Mouse (Mus musculus): Measurements from ENCODE around the gene Mrpl54. TPM values are rescaled to one million over a fixed set of nuclear protein-coding genes. Genes with fewer than 3 reads are reported as not detected.
A peak's percentile ranks its signal among the peaks of the same experiment; 100 is the strongest.

Gene Mrpl54
- polyA plus RNA-seq, 1 experiment = 84.9 TPM

DNA sequence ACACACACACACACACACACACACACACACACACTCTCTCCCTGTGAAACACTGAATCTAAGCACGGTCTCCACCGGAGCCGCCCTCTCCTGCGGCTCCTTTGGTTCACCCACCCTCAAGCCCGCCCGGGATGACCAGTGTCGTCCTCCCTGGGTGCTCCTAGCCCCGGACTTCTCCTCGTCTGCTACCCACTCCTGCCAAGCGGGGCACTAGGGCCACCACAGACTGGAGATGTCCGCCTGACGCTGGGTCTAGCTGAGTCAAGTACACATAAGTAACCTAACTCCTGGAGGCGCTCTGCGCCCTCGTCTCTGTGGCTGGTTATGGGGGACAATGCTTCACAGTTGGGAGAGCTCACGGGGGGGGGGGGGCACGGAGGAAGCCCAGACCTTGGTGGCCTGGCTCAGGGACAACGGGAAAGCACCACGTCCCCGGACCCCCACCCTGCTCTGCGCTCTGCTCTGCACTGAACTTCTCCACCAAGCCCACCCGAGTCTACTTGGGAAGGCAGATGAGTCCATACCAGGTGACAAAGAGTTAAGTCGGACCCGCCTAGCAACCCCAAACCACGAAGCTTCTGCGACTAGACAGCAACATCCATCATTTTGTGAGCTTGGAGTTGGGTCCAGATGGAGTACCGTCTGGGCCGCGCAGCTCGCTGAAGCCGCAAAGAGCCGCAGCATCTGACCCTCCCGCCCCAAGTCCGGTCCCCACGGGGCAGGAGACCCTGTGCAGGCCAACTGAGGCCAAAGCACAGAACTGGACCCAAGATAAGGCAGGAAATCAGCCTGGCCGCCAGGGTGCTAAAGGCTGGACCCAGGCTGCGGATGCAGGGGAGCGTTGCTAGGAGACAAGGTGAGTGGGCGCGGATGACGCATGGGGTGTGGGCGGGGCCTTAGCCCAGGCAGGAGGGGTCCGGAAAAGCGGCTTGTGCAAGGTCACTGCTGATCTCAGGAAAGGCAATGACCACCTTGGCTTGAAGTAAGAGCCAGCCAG, 14.0 kb downstream of the Mrpl54 start, which contains the start of gene Matk:
Gene Matk, plus strand, starts transcription at position 512 of the 996 bp plus-strand sequence.
- Histone ChIP-seq H3K27me3 (ENCODE audit: control insufficient read depth, insufficient read depth, low read length) (no peaks in the 10 kb centered on the region), H3K4me3 (replicated peaks; ENCODE audit: insufficient read depth, low read depth, low read length) (peak within 1 kb of the TSS; percentile 5), H3K27ac (ENCODE audit: insufficient read depth, low read length) (no peak within 1 kb of the TSS), H3K4me1 (ENCODE audit: control insufficient read depth, insufficient read depth, low read length) (peaks cover 3% of the 10 kb centered on the region; the same call in 1 of the 2 replicates)
- TF ChIP-seq POLR2A (IDR thresholded peaks at IDR 0.05; ENCODE audit: borderline replicate concordance, insufficient read depth, low read length) (0 out of 2 replicates have a peak, but pooled peaks have one; percentile 21), CTCF (IDR thresholded peaks at IDR 0.05; ENCODE audit: borderline replicate concordance, insufficient read depth, low read depth, low read length) (no peak)
- peak; percentile 79 to 81 for DNase-seq
- WGBS = 7% methylated on average over 43 of the region's 44 CpGs

DNA sequence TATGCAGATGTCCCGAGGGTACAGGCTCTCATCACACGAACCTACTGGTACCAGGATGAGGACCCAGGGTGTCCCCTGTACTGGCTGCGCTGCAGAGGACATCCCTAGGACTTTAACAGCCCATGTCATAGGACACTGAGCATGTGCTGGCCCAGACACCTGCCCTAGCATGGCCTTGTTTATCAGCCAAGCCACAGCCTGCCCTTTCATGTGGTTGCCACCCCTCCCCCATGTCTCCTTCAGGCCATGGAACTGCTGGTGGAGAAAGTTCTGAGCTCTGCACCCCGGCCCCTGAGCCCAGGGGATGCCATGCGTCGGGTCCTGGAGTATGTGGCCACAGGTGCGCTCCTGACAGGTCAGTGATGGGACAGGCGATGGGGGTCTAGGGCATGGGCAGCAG, 17.3 kb downstream of the Mrpl54 start:
- Histone ChIP-seq H3K27me3 (ENCODE audit: control insufficient read depth, insufficient read depth, low read length) (no peaks in the 10 kb centered on the region), H3K27ac (ENCODE audit: insufficient read depth, low read length) (no peak overlapping the region), H3K4me3 (replicated peaks; ENCODE audit: insufficient read depth, low read depth, low read length) (no peak overlapping the region), H3K4me1 (ENCODE audit: control insufficient read depth, insufficient read depth, low read length) (peaks cover 1% of the 10 kb centered on the region)
- no peak for DNase-seq
- WGBS = 82% methylated on average over 8 of the region's 8 CpGs
- TF ChIP-seq POLR2A (IDR thresholded peaks at IDR 0.05; ENCODE audit: borderline replicate concordance, insufficient read depth, low read length) (no peak), CTCF (IDR thresholded peaks at IDR 0.05; ENCODE audit: borderline replicate concordance, insufficient read depth, low read depth, low read length) (no peak)

DNA sequence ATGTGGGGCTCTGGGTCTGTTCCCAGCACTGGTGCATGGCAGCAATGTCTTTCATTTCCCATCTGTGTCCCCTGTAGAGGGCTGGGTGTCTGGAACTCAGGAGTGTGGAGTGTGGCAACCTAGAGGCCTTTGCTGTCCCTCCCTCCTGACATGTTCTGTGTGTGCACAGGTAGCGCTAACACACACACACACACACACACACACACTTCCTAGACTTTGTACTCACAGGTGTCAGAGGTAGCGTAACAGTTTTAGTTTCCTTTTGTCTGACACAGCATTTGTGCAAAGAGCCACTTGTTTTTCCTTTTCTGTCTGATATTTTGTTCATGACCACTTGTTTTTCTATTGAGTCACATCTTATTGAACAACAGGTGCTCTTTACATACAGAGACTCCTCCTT, 18.9 kb downstream of the Mrpl54 start:
- DNase-seq = no peak
- Histone ChIP-seq H3K4me1 (ENCODE audit: control insufficient read depth, insufficient read depth, low read length) (peaks cover 3% of the 10 kb centered on the region), H3K27ac (ENCODE audit: insufficient read depth, low read length) (no peak overlapping the region), H3K4me3 (replicated peaks; ENCODE audit: insufficient read depth, low read depth, low read length) (no peak overlapping the region), H3K27me3 (ENCODE audit: control insufficient read depth, insufficient read depth, low read length) (no peaks in the 10 kb centered on the region)
- WGBS = 96% methylated on average over 2 of the region's 2 CpGs
- TF ChIP-seq CTCF (IDR thresholded peaks at IDR 0.05; ENCODE audit: borderline replicate concordance, insufficient read depth, low read depth, low read length) = no peak
- TF ChIP-seq POLR2A (IDR thresholded peaks at IDR 0.05; ENCODE audit: borderline replicate concordance, insufficient read depth, low read length) = no peak

DNA sequence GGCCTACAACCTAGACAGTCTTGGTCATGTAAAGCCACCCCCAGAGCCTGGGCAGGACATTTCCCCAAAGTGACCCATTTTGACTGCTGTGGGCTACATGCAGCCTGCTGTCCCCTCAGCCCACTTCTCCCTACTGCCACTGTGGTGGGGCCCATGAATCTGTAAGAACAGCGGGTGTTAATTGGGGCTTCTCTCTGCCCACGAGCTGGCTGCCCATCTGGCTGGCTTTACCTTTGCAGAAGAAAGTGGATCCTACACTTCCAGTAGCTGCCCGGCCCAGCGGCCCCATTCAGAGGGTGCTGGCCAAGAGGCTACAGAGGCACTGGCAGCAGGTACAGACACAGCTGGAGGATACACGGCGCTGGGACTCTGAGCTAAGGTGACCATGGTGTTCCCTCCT, 21.6 kb downstream of the Mrpl54 start:
- TF ChIP-seq CTCF (IDR thresholded peaks at IDR 0.05; ENCODE audit: borderline replicate concordance, insufficient read depth, low read depth, low read length) = no peak
- no peak for TF ChIP-seq POLR2A (IDR thresholded peaks at IDR 0.05; ENCODE audit: borderline replicate concordance, insufficient read depth, low read length)
- whole genome bisulfite sequencing = 71% methylated on average over 6 of the region's 6 CpGs
- DNase-seq = no peak
- Histone ChIP-seq H3K27me3 (ENCODE audit: control insufficient read depth, insufficient read depth, low read length) (no peaks in the 10 kb centered on the region), H3K27ac (ENCODE audit: insufficient read depth, low read length) (no peak overlapping the region), H3K4me3 (replicated peaks; ENCODE audit: insufficient read depth, low read depth, low read length) (no peak overlapping the region), H3K4me1 (ENCODE audit: control insufficient read depth, insufficient read depth, low read length) (peaks cover 3% of the 10 kb centered on the region)

DNA sequence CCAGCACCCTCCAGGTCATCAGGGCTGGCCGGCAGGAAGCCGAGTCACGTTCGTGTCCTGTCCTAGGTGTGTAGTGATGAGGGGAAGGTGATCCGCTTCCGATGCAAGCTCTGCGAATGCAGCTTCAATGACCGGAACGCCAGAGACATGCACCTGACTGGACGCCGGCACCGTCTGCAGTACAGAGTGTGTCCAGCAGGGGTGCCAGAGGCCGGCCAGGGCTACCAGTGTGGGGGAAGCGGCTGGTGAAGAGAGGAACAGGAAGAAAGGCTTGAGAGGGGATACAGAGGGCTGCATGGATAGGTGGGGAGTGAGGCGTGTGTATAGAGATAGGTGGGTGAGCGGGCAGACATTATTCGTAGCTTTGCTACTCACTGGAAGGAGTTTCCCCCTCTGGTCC, 22.1 kb downstream of the Mrpl54 start:
- Histone ChIP-seq H3K4me3 (replicated peaks; ENCODE audit: insufficient read depth, low read depth, low read length) (no peak overlapping the region), H3K27me3 (ENCODE audit: control insufficient read depth, insufficient read depth, low read length) (no peaks in the 10 kb centered on the region), H3K4me1 (ENCODE audit: control insufficient read depth, insufficient read depth, low read length) (peaks cover 3% of the 10 kb centered on the region), H3K27ac (ENCODE audit: insufficient read depth, low read length) (no peak overlapping the region)
- 7% methylated on average over 17 of the region's 17 CpGs for WGBS
- DNase-seq = peak; percentile 76 to 90
- no peak for TF ChIP-seq POLR2A (IDR thresholded peaks at IDR 0.05; ENCODE audit: borderline replicate concordance, insufficient read depth, low read length)
- TF ChIP-seq CTCF (IDR thresholded peaks at IDR 0.05; ENCODE audit: borderline replicate concordance, insufficient read depth, low read depth, low read length) = peak; percentile 94

DNA sequence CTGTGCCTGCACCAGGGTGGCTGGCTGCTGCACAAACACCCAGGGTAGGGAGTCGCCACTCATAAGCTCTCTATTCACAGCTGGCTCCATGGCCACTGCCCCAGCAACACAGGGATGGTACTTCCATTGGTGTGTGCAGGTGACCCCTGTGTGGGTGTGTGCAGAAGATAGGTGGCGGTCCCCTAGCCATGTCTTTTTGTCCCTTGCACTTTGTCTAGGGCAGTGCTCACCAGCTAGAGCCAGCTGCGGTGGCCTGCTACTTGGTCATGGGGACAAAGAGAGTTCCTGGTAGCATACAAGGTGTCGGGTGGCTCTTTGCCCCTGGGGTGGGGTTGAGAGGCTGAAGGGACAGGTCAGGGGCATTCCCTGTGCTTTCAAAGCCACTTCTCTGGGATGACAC, 22.6 kb downstream of the Mrpl54 start:
- WGBS = 75% methylated on average over 4 of the region's 4 CpGs
- peaks cover 3% of the 10 kb centered on the region for H3K4me1 ChIP-seq (ENCODE audit: control insufficient read depth, insufficient read depth, low read length)
- no peak for DNase-seq
- H3K27ac ChIP-seq (ENCODE audit: insufficient read depth, low read length) = no peak overlapping the region
- no peaks in the 10 kb centered on the region for H3K27me3 ChIP-seq (ENCODE audit: control insufficient read depth, insufficient read depth, low read length)
- TF ChIP-seq CTCF (IDR thresholded peaks at IDR 0.05; ENCODE audit: borderline replicate concordance, insufficient read depth, low read depth, low read length) = no peak
- no peak for TF ChIP-seq POLR2A (IDR thresholded peaks at IDR 0.05; ENCODE audit: borderline replicate concordance, insufficient read depth, low read length)
- H3K4me3 ChIP-seq (replicated peaks; ENCODE audit: insufficient read depth, low read depth, low read length) = no peak overlapping the region

DNA sequence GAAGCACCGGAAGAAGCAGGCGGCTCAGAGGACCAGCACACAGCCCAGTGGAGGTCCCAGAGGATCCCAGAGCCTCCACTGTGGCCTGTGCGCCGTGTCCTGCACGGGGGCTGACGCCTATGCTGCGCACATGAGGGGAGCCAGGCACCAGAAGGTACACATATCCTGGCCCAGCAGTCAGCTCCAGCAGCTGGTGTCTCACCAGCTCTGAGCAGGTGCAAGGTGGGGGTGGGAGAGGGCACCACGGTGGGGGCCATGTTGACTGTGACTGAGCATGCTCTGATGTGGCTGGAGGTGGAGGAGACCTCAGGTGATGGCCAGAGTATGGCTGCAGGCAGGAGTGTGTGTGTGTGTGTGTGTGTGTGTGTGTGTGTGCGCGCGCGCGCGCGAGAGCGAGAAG, 24.7 kb downstream of the Mrpl54 start:
- TF ChIP-seq CTCF (IDR thresholded peaks at IDR 0.05; ENCODE audit: borderline replicate concordance, insufficient read depth, low read depth, low read length) (no peak), POLR2A (IDR thresholded peaks at IDR 0.05; ENCODE audit: borderline replicate concordance, insufficient read depth, low read length) (no peak)
- WGBS = 85% methylated on average over 16 of the region's 16 CpGs
- Histone ChIP-seq H3K4me1 (ENCODE audit: control insufficient read depth, insufficient read depth, low read length) (peaks cover 3% of the 10 kb centered on the region), H3K27me3 (ENCODE audit: control insufficient read depth, insufficient read depth, low read length) (no peaks in the 10 kb centered on the region), H3K27ac (ENCODE audit: insufficient read depth, low read length) (no peak overlapping the region), H3K4me3 (replicated peaks; ENCODE audit: insufficient read depth, low read depth, low read length) (no peak overlapping the region)
- DNase-seq = no peak

DNA sequence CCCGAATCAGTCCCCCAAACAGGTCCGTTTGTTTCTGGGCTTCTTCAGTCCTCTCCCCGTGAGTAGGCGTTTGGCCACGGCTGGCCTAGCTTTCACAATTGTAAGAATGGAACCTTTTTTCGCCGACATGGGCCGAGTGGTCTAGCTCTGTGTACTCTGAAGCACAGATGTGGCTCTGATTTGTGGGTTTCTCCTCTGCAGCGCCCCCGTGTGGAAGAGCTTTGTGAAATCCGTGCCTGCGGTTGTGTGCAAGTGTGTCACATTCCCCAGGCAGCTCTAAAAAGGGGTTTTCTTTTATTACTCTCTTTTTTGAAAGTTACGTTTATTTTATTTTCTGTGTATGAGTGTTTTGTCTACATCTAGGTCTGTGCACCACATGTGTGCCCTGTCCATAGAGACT, 25.9 kb downstream of the Mrpl54 start:
- Histone ChIP-seq H3K4me1 (ENCODE audit: control insufficient read depth, insufficient read depth, low read length) (peaks cover 3% of the 10 kb centered on the region), H3K27ac (ENCODE audit: insufficient read depth, low read length) (no peak overlapping the region), H3K4me3 (replicated peaks; ENCODE audit: insufficient read depth, low read depth, low read length) (no peak overlapping the region), H3K27me3 (ENCODE audit: control insufficient read depth, insufficient read depth, low read length) (no peaks in the 10 kb centered on the region)
- TF ChIP-seq POLR2A (IDR thresholded peaks at IDR 0.05; ENCODE audit: borderline replicate concordance, insufficient read depth, low read length) (no peak), CTCF (IDR thresholded peaks at IDR 0.05; ENCODE audit: borderline replicate concordance, insufficient read depth, low read depth, low read length) (peak; percentile 61; the same call in 1 of the 2 replicates)
- 32% methylated on average over 13 of the region's 13 CpGs for WGBS
- peak in 1 of 2 experiments; percentile 67 for DNase-seq
